Mouse (Mus musculus) subcutaneous adipose tissue, adult 2 months (tissue): ENCODE results near the gene Mastl. TPM values are rescaled to one million over a fixed set of nuclear protein-coding genes. Genes with fewer than 3 reads are reported as not detected.

Experiments
- polyA plus RNA-seq: library from polyadenylated mRNA; depleted of rRNA; stranded (reverse); fragments of >200 nt; gene quantifications from 2 replicates; pipeline ENCODE4 v1.2.3, GENCODE M21; 2012; ENCODE audit warnings: low replicate concordance; rRNA removed

Gene Mastl
- 0.26 and 1.6 TPM in 2 replicates for polyA plus RNA-seq

GRCm38 (mm10) chr2:23155777-23156607 lies at the start of gene Mastl, which contains the start of gene Yme1l1:
TSS of gene Mastl (minus strand) at chr2:23156024.
TSS of gene Yme1l1 (plus strand) at chr2:23156369.

GRCm38 (mm10) chr2:23067552-23068369 lies 88.1 kb downstream of the Mastl start, which contains the start of gene Acbd5:
TSS of gene Acbd5 (plus strand) at chr2:23068167.

Other genes starting within 250 kb of the Mastl start
- 83.1 and 115 TPM in 2 replicates for gene Abi1, start 115.8 kb downstream of the Mastl start, polyA plus RNA-seq
- gene Acbd5, start 87.9 kb downstream of the Mastl start, polyA plus RNA-seq: 10.0 and 13.8 TPM in 2 replicates
- gene Yme1l1, start 345 bp upstream of the Mastl start, polyA plus RNA-seq: 7.7 and 8.2 TPM in 2 replicates
- gene 4931423N10Rik, start 51.5 kb upstream of the Mastl start, polyA plus RNA-seq: not detected in 2 replicates
- not detected in 2 replicates for gene Nxph2, start 165.2 kb upstream of the Mastl start, polyA plus RNA-seq